Mouse (Mus musculus) cerebellum, postnatal 4 days (tissue): ENCODE measurements at regions not wholly inside any gene's neighbourhood (a gene's known extent, or its start where the extent isn't known, plus 50 kb on each side); places are given as distances from the start of the nearest gene placed in this dataset.

Source experiments
- DNase-seq, 2 experiments: peaks; one replicate each; pipeline ENCODE4 v3.0.0; 2022; ENCODE audit warnings: low spot score in 2 of 2, mixed read lengths in 1 of 2

- DNase-seq = no peak
Observed at GRCm38 (mm10) chr7:51722420-51722819, 100.6 kb downstream of the Slc17a6 start.

GRCm38 (mm10) chr7:51723955-51724354 lies 102.1 kb downstream of the Slc17a6 start:
- DNase-seq = no peak

GRCm38 (mm10) chr7:51736285-51736684 lies 114.5 kb downstream of the Slc17a6 start:
- DNase-seq = no peak

GRCm38 (mm10) chr7:51739590-51739989 lies 117.8 kb downstream of the Slc17a6 start:
- DNase-seq = no peak

- DNase-seq = no peak
Observed at GRCm38 (mm10) chr7:51740928-51741327, 119.1 kb downstream of the Slc17a6 start.

- DNase-seq = no peak
Observed at GRCm38 (mm10) chr7:51742720-51743119, 119.1 kb upstream of the Gas2 start.

- no peak for DNase-seq
Observed at GRCm38 (mm10) chr7:51745598-51745997, 116.2 kb upstream of the Gas2 start.

GRCm38 (mm10) chr7:51748633-51749303 lies 113.0 kb upstream of the Gas2 start:
- DNase-seq = peak in 1 of 2 experiments; percentile 23

- peak in 1 of 2 experiments; percentile 49 for DNase-seq
Observed at GRCm38 (mm10) chr7:51749304-51750129, 112.3 kb upstream of the Gas2 start.

- DNase-seq = no peak
Observed at GRCm38 (mm10) chr7:51750271-51750670, 111.5 kb upstream of the Gas2 start.

- DNase-seq = no peak
Observed at GRCm38 (mm10) chr7:51753062-51753461, 108.8 kb upstream of the Gas2 start.

GRCm38 (mm10) chr7:51754208-51754888 lies 107.5 kb upstream of the Gas2 start:
- DNase-seq = no peak

- DNase-seq = no peak
Observed at GRCm38 (mm10) chr7:51756218-51756617, 105.6 kb upstream of the Gas2 start.

- no peak for DNase-seq
Observed at GRCm38 (mm10) chr7:51759536-51760153, 102.2 kb upstream of the Gas2 start.

GRCm38 (mm10) chr7:51767066-51767465 lies 94.7 kb upstream of the Gas2 start:
- DNase-seq = no peak

- DNase-seq = peak in 1 of 2 experiments; percentile 57
Observed at GRCm38 (mm10) chr7:51771895-51772871, 89.6 kb upstream of the Gas2 start.

- no peak for DNase-seq
Observed at GRCm38 (mm10) chr7:51775968-51776367, 85.8 kb upstream of the Gas2 start.

GRCm38 (mm10) chr7:51783070-51783776 lies 78.6 kb upstream of the Gas2 start:
- DNase-seq = no peak

- peak in 1 of 2 experiments; percentile 27 for DNase-seq
Observed at GRCm38 (mm10) chr7:51783923-51784686, 77.7 kb upstream of the Gas2 start.
